Mouse (Mus musculus) MEL (cell line): Measurements from ENCODE around the gene Cmc4. TPM values are rescaled to one million over a fixed set of nuclear protein-coding genes. Genes with fewer than 3 reads are reported as not detected.

Experiments used
- DNase-seq: peaks from one replicate; pipeline ENCODE4 v3.0.0; 2011; ENCODE audit warnings: low read depth, low spot score
- H3K27ac ChIP-seq: 2 replicates; pipeline ENCODE4 v1.5.1; 2012; ENCODE audit warnings: low read depth, mild to moderate bottlenecking, control low read depth, low read length, moderate library complexity; ENCODE audit not compliant: control insufficient read depth
- H3K27me3 ChIP-seq, 2 experiments: fragments of 150-350 bp in 1 of 2; sonication (generic) in 1 of 2; 2 replicates each; pipeline ENCODE4 v1.6.1; 2012; ENCODE audit warnings: low read length in 2 of 2, mild to moderate bottlenecking in 2 of 2, improper control_type of control experiment in 1 of 2, moderate library complexity in 1 of 2; ENCODE audit not compliant: insufficient read depth in 2 of 2, control insufficient read depth in 1 of 2
- H3K36me3 ChIP-seq, 2 experiments: 2 replicates each; pipeline ENCODE4 v1.6.1; 2012 to 2014; ENCODE audit warnings: low read length in 2 of 2, improper control_type of control experiment in 1 of 2, inconsistent platforms in 1 of 2, mild to moderate bottlenecking in 1 of 2; ENCODE audit not compliant: insufficient read depth in 2 of 2, control insufficient read depth in 1 of 2
- H3K4me1 ChIP-seq, 2 experiments: fragments of 150-350 bp in 1 of 2; sonication (generic) in 1 of 2; 2 replicates each; pipeline ENCODE4 v1.6.1; 2012; ENCODE audit warnings: low read length in 2 of 2, improper control_type of control experiment in 1 of 2, mild to moderate bottlenecking in 1 of 2; ENCODE audit not compliant: insufficient read depth in 2 of 2, control insufficient read depth in 1 of 2
- H3K4me3 ChIP-seq, 2 experiments: fragments of 150-350 bp in 1 of 2; sonication (generic) in 1 of 2; 2 replicates each; pipeline ENCODE4 v1.5.1; 2012; ENCODE audit warnings: low read depth in 2 of 2, low read length in 2 of 2, mild to moderate bottlenecking in 2 of 2, moderate library complexity in 2 of 2, control low read depth in 1 of 2, improper control_type of control experiment in 1 of 2; ENCODE audit not compliant: control insufficient read depth in 1 of 2, insufficient read depth in 1 of 2
- H3K79me2 ChIP-seq: 2 replicates; pipeline ENCODE4 v1.6.1; 2012; ENCODE audit warnings: mild to moderate bottlenecking, low read length, moderate library complexity; ENCODE audit not compliant: control insufficient read depth, poor library complexity, insufficient read depth
- H3K9ac ChIP-seq: 2 replicates; pipeline ENCODE4 v1.6.1; 2012; ENCODE audit warnings: low read depth, mild to moderate bottlenecking, control low read depth, low read length, moderate library complexity; ENCODE audit not compliant: control insufficient read depth, poor library complexity, severe bottlenecking
- H3K9me3 ChIP-seq: fragments of 150-350 bp; sonication (generic); replicated peaks from 2 replicates; pipeline ENCODE4 v1.6.1; 2012; ENCODE audit warnings: mild to moderate bottlenecking, low read length, improper control_type of control experiment, moderate library complexity; ENCODE audit not compliant: insufficient read depth
- BHLHE40 ChIP-seq: IDR thresholded peaks from 2 replicates; pipeline ENCODE4 v1.6.1; 2012; ENCODE audit warnings: low read depth, mild to moderate bottlenecking, inconsistent platforms, low read length, improper control_type of control experiment, borderline replicate concordance
- CHD1 ChIP-seq: IDR thresholded peaks from 2 replicates; pipeline ENCODE4 v1.6.1; 2012; ENCODE audit warnings: low read depth, mild to moderate bottlenecking, inconsistent platforms, low read length, improper control_type of control experiment
- CHD2 ChIP-seq: IDR thresholded peaks from 2 replicates; pipeline ENCODE4 v1.6.1; 2011; ENCODE audit warnings: low read length, improper control_type of control experiment
- CTCF ChIP-seq, 3 experiments: IDR thresholded peaks in 2 of 3; conservative IDR thresholded peaks in 1 of 3; 2 replicates each; pipeline ENCODE4 v1.5.1; 2011 to 2012; ENCODE audit warnings: low read length in 3 of 3, low read depth in 2 of 3, mild to moderate bottlenecking in 2 of 3, improper control_type of control experiment in 1 of 3, inconsistent platforms in 1 of 3, mixed read lengths in 1 of 3, moderate library complexity in 1 of 3; ENCODE audit not compliant: control insufficient read depth in 1 of 3, insufficient read depth in 1 of 3, poor library complexity in 1 of 3, severe bottlenecking in 1 of 3
- ELF1 ChIP-seq: IDR thresholded peaks from 2 replicates; pipeline ENCODE4 v1.6.1; 2014; ENCODE audit warnings: low read depth, mild to moderate bottlenecking, inconsistent platforms, low read length, improper control_type of control experiment, moderate library complexity
- EP300 ChIP-seq, 2 experiments: IDR thresholded peaks; 2 replicates each; pipeline ENCODE4 v1.6.1; 2011; ENCODE audit warnings: improper control_type of control experiment in 2 of 2, low read length in 2 of 2, low read depth in 1 of 2, mild to moderate bottlenecking in 1 of 2
- ETS1 ChIP-seq: IDR thresholded peaks from 2 replicates; pipeline ENCODE4 v1.6.1; 2012; ENCODE audit warnings: low read depth, mild to moderate bottlenecking, inconsistent platforms, low read length, improper control_type of control experiment, moderate library complexity
- GABPA ChIP-seq: IDR thresholded peaks from 2 replicates; pipeline ENCODE4 v1.6.1; 2012; ENCODE audit warnings: low read depth, mild to moderate bottlenecking, inconsistent platforms, low read length, improper control_type of control experiment, moderate library complexity
- GATA1 ChIP-seq: IDR thresholded peaks from 2 replicates; pipeline ENCODE4 v1.6.1; 2011; ENCODE audit warnings: low read depth, low read length, improper control_type of control experiment
- HCFC1 ChIP-seq: IDR thresholded peaks from 2 replicates; pipeline ENCODE4 v1.6.1; 2012; ENCODE audit warnings: low read depth, mild to moderate bottlenecking, inconsistent platforms, low read length, improper control_type of control experiment, moderate library complexity
- JUND ChIP-seq: IDR thresholded peaks from 2 replicates; pipeline ENCODE4 v1.6.1; 2011; ENCODE audit warnings: low read depth, mild to moderate bottlenecking, improper control_type of control experiment, low read length
- KAT2A ChIP-seq: conservative IDR thresholded peaks from 2 replicates; pipeline ENCODE4 v1.6.1; 2012; ENCODE audit warnings: low read depth, low read length, improper control_type of control experiment, inconsistent platforms
- MAFK ChIP-seq: IDR thresholded peaks from 2 replicates; pipeline ENCODE4 v1.6.1; 2011; ENCODE audit warnings: low read depth, mild to moderate bottlenecking, low read length, improper control_type of control experiment, borderline replicate concordance
- MAX ChIP-seq: IDR thresholded peaks from 2 replicates; pipeline ENCODE4 v1.6.1; 2011; ENCODE audit warnings: low read length, improper control_type of control experiment
- MAZ ChIP-seq: IDR thresholded peaks from 2 replicates; pipeline ENCODE4 v1.6.1; 2012; ENCODE audit warnings: low read depth, mild to moderate bottlenecking, inconsistent platforms, low read length, improper control_type of control experiment
- MXI1 ChIP-seq: IDR thresholded peaks from 2 replicates; pipeline ENCODE4 v1.6.1; 2011; ENCODE audit warnings: mild to moderate bottlenecking, low read depth, low read length, improper control_type of control experiment
- MYB ChIP-seq: IDR thresholded peaks from 2 replicates; pipeline ENCODE4 v1.6.1; 2011; ENCODE audit warnings: mild to moderate bottlenecking, low read depth, low read length, improper control_type of control experiment
- NELFE ChIP-seq: IDR thresholded peaks from 2 replicates; pipeline ENCODE4 v1.6.1; 2011; ENCODE audit warnings: low read depth, low read length, improper control_type of control experiment
- NRF1 ChIP-seq: IDR thresholded peaks from 2 replicates; pipeline ENCODE4 v1.6.1; 2014; ENCODE audit warnings: low read depth, mild to moderate bottlenecking, inconsistent platforms, low read length, improper control_type of control experiment, moderate library complexity; ENCODE audit not compliant: poor library complexity, insufficient read depth, severe bottlenecking
- POLR2AphosphoS2 ChIP-seq: IDR thresholded peaks from 2 replicates; pipeline ENCODE4 v1.6.1; 2011; ENCODE audit warnings: low read length, improper control_type of control experiment
- POLR2AphosphoS5 ChIP-seq: IDR thresholded peaks from 2 replicates; pipeline ENCODE4 v1.6.1; 2012; ENCODE audit warnings: low read depth, borderline replicate concordance, mild to moderate bottlenecking, inconsistent platforms, low read length, moderate library complexity, mixed read lengths
- RCOR1 ChIP-seq: IDR thresholded peaks from 2 replicates; pipeline ENCODE4 v1.6.1; 2012; ENCODE audit warnings: low read depth, mild to moderate bottlenecking, inconsistent platforms, low read length, improper control_type of control experiment
- SMC3 ChIP-seq: IDR thresholded peaks from 2 replicates; pipeline ENCODE4 v1.6.1; 2011; ENCODE audit warnings: low read depth, low read length, improper control_type of control experiment
- TBP ChIP-seq: IDR thresholded peaks from 2 replicates; pipeline ENCODE4 v1.8.0; 2011; ENCODE audit warnings: low read depth, low read length, improper control_type of control experiment
- USF2 ChIP-seq, 2 experiments: IDR thresholded peaks; 2 replicates each; pipeline ENCODE4 v1.6.1; 2011 to 2012; ENCODE audit warnings: improper control_type of control experiment in 2 of 2, low read length in 2 of 2, borderline replicate concordance in 1 of 2, inconsistent platforms in 1 of 2, low read depth in 1 of 2, mild to moderate bottlenecking in 1 of 2; ENCODE audit not compliant: insufficient read depth in 1 of 2
- ZC3H11A ChIP-seq: IDR thresholded peaks from 2 replicates; pipeline ENCODE4 v1.6.1; 2012; ENCODE audit warnings: low read depth, mild to moderate bottlenecking, inconsistent platforms, low read length, improper control_type of control experiment
- ZKSCAN1 ChIP-seq: IDR thresholded peaks from 2 replicates; pipeline ENCODE4 v1.6.1; 2012; ENCODE audit warnings: low read depth, mild to moderate bottlenecking, inconsistent platforms, low read length, improper control_type of control experiment, moderate library complexity
- ZNF384 ChIP-seq: IDR thresholded peaks from 2 replicates; pipeline ENCODE4 v1.6.1; 2012; ENCODE audit warnings: low read depth, mild to moderate bottlenecking, inconsistent platforms, low read length, improper control_type of control experiment
- polyA plus RNA-seq, 2 experiments: library from polyadenylated mRNA; stranded (reverse) in 1 of 2; unstranded in 1 of 2; fragments of >175 nt in 1 of 2; fragments of >200 nt in 1 of 2; gene quantifications; 2 replicates each; pipeline versions ENCODE4 v1.2.1 to v1.2.4; 2012; ENCODE audit warnings: low replicate concordance in 2 of 2, low read depth in 1 of 2; ENCODE audit not compliant: insufficient read length in 2 of 2, insufficient read depth in 1 of 2, missing spikeins in 1 of 2
- total RNA-seq: library from RNA; depleted of rRNA; stranded (reverse); fragments of 300-350 nt; gene quantifications from 2 replicates; pipeline ENCODE4 v1.2.3, GENCODE M21; 2012

Cmc4 gene
- total and polyA plus RNA-seq, 3 experiments = 10.6 to 10.7 TPM; not detected in 1

DNA sequence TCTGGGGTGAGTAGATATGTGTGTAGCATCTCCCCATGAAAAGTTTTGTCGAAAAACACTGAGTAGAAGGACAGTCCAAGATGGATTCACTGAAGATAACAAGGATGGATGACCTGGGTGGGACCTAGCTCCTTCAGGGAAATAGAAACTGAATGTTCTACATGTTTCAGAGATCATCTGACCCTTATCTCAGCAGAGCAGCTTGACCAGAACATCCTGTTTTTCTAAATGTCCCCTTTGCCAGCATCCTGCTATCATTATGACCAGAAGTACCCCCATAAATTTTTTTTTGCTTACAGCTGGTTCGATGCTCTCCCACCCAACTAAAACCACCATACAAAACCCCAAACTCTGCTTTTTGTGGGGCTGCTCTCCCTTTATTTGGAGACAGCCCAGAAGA, 13.7 kb downstream of the Cmc4 start (continued):
- TF ChIP-seq USF2 (IDR thresholded peaks at IDR 0.05; ENCODE audit: borderline replicate concordance in 1 of 2, insufficient read depth in 1 of 2, low read depth in 1 of 2, low read length in 2 of 2) (no peak), GABPA (no peak), BHLHE40 (no peak), MYB (no peak), JUND (no peak), GATA1 (peak; percentile 78), ZKSCAN1 (no peak), ETS1 (peak; percentile 81), NRF1 (no peak), CHD2 (no peak), MAZ (no peak), MXI1 (no peak), MAFK (no peak), MAX (no peak), RCOR1 (no peak), HCFC1 (no peak), ZC3H11A (no peak), CHD1 (no peak), POLR2AphosphoS5 (no peak), NELFE (no peak), EP300 (IDR thresholded peaks at IDR 0.05; ENCODE audit: low read depth in 1 of 2, low read length in 2 of 2) (peak; percentile 72 to 78), SMC3 (no peak), TBP (no peak), CTCF (IDR thresholded peaks at IDR 0.05 in 2 of 3, conservative IDR thresholded peaks at IDR 0.05 in 1 of 3; ENCODE audit: control insufficient read depth in 1 of 3, insufficient read depth in 1 of 3, low read depth in 2 of 3, low read length in 3 of 3, poor library complexity in 1 of 3, severe bottlenecking in 1 of 3) (no peak), ELF1 (no peak)
- TF ChIP-seq, all 39 proteins: peak for 8

DNA sequence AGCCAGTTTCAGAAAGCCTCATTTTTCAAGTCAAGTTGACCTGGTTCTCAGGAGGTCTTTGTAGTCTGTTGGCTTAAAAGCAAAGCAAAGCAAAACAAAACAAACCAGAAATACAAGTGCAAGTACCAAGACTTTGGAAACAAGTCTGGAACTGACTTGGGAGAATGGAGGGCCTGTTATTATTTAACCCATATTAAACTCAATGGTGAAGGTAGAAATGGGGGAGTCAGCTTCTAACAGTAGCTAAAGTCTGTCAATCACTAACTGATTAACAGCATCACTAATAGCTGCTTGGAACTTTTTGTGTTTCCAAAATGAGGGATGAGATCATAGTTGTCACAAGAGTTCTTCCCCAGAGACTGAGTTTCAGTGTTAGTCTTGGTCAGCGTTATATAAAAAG, 16.9 kb downstream of the Cmc4 start:
- TF ChIP-seq RCOR1 (no peak), TBP (no peak), GATA1 (no peak), MAX (no peak), POLR2AphosphoS2 (no peak), ZNF384 (no peak), SMC3 (no peak), ETS1 (no peak), KAT2A (no peak)
- Histone ChIP-seq H3K79me2 (no peaks in the 10 kb centered on the region), H3K9ac (no peak overlapping the region), H3K27ac (no peak overlapping the region), H3K27me3 (no peaks in the 10 kb centered on the region), H3K4me1 (peaks cover 0 to 7% of the 10 kb centered on the region in 2 experiments; a peak in 3 of 4 replicates), H3K4me3 (no peak overlapping the region), H3K36me3 (peaks cover 5 to 10% of the 10 kb centered on the region in 2 experiments), H3K9me3 (no peaks in the 10 kb centered on the region)
- DNase-seq = no peak
